Mouse (Mus musculus) heart, adult 18-20 months (tissue): ENCODE results near the gene Lekr1. TPM values are rescaled to one million over a fixed set of nuclear protein-coding genes. Genes with fewer than 3 reads are reported as not detected.

Experiments used
- DNase-seq, 2 experiments: peaks; one replicate each; pipeline ENCODE4 v3.0.0; 2021 to 2022; ENCODE audit warnings: mixed read lengths in 1 of 2
- long read RNA-seq, 2 experiments: library from polyadenylated mRNA; stranded (forward); transcript quantifications; one replicate each; pipeline ENCODE4 v2.0.0; 2021
- total RNA-seq, 2 experiments: library from RNA; stranded (reverse); gene quantifications; 2 replicates each; pipeline ENCODE4 v1.2.3; 2021

Gene Lekr1
- total RNA-seq: 1 to 10 TPM; 2.5 to 2.7 TPM
- long read RNA-seq, experiment 1, partial matches to known transcripts: 2 of 4 reads
- long read RNA-seq, experiment 1, other reads (novel, unspliced or antisense): 1 of 4 reads
- long read RNA-seq, experiment 2, partial matches to known transcripts: 0 of 4 reads
- long read RNA-seq, experiment 2, other reads (novel, unspliced or antisense): 1 of 4 reads

GRCm38 (mm10) chr3:65665977-65666766, at the start of gene Lekr1:
Gene Lekr1 (plus strand): TSS chr3:65666228.
- peak; percentile 92 to 95 for DNase-seq

GRCm38 (mm10) chr3:65617507-65617906, 48.5 kb upstream of the Lekr1 start:
- DNase-seq: no peak

- DNase-seq: no peak
Measured at GRCm38 (mm10) chr3:65619340-65619739, 46.7 kb upstream of the Lekr1 start.

DNA sequence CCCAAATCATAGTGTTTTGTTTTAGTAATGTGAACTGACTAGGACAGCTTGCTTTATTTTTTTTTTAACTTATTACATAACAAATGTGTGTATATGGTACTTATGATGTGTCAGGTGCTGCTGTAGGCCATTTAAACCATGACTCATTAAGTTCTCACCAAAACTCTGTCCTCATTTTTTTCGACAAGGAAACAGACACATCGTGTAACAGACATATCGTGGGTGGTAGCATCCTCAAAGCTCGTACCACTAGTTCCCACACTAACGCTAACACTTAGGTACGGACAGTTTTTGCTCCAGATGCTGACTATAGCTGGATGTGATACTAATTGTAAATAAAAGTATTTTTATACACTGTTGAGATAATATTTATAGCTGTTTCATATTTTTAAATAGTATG, 43.0 kb upstream of the Lekr1 start:
- DNase-seq: no peak

DNA sequence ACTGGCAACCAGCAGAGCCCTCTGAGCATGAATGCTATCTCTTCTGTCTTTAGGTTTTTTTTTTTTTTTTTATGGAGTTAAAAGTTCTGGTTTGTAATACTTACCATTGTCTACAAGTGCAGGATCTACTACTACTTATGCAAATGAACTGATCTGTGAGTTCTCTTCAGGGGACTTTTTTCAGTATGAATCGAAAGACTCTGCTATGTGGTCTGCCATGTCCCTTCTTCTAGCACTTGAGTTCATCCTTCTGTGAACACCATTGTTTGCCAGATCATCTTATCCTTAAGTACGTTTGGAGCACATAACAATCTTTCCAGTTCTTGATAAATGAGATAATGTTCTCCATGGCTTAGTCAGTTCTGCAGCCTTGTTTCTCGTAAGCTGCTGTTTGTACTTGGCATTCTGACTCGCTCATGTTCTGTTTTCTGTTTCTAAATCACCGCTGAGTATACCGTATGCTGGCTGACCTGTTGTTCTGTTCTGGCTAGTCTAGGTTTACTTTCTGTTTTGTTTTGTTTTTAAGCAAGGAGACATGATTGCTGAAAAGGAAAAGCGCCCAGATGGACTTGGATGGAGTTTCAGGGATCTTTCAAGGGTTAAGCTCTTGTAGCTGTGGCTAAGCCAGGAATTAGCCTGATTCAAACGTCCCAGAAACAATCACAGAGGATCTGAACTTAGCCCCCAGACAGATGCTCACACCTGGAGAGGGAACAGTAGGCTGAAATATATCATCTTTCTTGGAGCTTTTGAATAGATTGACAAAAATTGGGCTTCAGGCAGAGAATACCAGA, 40.3 kb upstream of the Lekr1 start:
- peak in 1 of 2 experiments; percentile 17 for DNase-seq

- DNase-seq: no peak
Measured at GRCm38 (mm10) chr3:65626290-65626914, 39.6 kb upstream of the Lekr1 start.

DNA sequence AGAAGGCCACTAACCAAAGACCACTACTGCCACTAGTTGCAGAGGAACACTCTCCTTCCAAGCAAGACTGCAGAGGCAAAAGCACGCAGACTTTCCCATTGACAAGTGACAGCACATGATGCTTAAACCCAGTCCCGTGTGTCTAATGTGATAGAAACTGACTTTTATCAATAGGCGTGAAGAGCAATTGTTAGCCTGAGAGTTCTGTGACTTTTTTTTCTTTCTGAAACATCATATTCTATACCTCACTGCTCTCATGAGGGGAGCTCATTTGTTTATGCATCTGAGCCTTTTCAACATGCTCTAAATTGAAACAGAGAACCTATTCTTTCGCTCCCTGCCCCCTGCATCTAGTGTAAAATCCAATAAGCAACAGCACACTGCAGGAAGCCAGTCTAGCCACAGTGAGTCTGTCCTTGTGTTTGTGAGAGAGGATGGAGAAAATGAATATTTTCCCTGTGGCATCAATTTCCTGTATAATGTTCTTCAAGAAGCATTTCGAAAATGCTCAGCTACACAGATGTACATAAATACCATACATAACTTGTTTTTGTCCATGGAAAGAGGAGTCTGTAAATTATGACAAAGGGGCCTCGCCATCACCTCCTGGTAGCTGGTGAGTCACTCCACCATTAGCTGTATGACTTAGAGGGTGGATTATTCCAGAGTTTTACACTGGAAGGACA, 38.9 kb upstream of the Lekr1 start:
- DNase-seq: no peak

GRCm38 (mm10) chr3:65627707-65628028, 38.4 kb upstream of the Lekr1 start:
- DNase-seq: no peak

DNA sequence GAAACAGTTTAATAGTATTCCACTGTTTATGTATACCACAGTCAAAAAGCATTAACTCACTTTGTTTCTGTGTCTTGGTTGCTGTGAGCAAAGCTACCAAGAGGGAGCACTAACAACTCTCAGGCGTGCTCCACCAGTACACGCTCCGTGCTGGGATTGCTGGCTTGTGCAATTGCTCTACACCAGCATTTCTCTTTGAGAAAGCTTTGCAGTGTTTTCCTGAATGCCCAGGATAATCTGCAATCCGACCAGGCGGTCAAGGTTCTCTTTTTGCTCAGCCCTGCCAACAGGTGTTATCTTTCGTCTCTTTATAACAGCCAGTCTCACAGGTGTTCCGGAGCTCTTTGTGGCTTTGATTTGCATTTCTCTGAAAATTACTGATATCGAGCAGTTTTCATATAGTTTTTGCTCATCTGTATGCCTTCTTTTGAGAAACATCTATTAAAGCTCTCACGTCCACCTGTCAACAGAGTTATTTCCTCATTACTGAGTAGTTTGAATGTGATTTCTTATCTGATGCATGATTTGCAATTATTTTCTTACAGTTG, 36.4 kb upstream of the Lekr1 start:
- no peak for DNase-seq

DNA sequence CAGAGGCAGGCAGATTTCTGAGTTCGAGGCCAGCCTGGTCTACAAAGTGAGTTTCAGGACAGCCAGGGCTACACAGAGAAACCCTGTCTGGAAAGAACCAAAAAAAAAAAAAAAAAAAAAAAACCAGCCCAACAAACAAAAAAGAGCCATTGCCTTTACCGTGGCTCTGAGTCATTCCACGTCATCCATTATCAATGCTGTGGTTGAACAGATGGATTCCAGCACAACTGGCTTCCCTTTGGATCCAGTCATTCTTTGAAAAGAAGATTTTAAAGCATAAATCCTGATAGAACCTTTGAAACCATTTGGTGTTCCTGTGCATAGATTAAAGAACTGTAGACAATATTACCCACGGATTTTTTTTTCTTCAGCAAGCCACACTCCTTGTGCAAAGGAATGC, 32.4 kb upstream of the Lekr1 start:
- no peak for DNase-seq

DNA sequence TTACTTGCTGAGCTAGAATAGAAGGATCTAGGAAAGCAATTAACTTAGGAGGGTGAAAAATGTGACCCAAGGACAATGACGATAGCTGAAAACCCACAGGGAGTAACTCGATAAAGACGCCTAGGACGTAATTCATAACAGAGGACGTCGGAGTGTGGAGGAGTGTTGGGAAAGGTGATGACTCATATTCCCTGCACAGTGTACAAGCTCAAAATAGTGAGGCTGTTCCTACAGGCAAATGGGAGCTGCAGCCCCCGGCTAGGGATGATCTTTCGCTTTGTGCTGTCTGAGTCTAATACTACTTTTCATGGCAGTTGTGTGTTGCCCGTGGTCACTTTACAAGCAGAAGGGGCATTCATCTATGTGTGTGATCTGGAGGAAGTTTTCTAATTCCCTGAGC, 30.0 kb upstream of the Lekr1 start:
- peak in 1 of 2 experiments; percentile 15 for DNase-seq

- DNase-seq: no peak
Measured at GRCm38 (mm10) chr3:65637313-65637712, 28.7 kb upstream of the Lekr1 start.

GRCm38 (mm10) chr3:65638896-65639295, 27.1 kb upstream of the Lekr1 start:
- DNase-seq: no peak

DNA sequence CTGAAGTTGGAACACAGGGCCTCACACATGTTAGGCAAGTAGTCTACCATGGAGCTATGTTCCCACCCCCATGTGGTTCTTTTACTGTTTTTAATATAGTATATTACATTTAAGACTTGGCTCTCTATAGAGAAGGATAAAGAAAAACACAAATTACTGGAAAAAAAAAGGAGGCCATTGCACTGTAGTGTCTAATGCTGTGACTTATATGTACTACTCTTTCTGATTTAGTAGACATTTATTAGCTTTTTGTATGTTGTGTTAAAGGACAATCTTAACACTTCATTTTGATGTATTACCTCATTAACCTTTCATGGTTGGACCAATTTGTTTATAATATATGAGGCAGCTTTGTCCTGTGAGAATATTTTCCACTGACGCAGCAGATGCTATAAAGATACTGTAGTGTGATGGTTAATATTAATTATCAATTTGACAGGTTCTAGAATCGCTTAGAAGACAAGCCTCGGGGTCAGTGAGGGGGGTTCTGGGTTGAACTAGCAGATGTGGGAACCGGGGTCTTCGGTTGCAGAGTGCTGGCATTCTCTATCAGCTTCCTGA, 26.5 kb upstream of the Lekr1 start:
- DNase-seq: no peak

DNA sequence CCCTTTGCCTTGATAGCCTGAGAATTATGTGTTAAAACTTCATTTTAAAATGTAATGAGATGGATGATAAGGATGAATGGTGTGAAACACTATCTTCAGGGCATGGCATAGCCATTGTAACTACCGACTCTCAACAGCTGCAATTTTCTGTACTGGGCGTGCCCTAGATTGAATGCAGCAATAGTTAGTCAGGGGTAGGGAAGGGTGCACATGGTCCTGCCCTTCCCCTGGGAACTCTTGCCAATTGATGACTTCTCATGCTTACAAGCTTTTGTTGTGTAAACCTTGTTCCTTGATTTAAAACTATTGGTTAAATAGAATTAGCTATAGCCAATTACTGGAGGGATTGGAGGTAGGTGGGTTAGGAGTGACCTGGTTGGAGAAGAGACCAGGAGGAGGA, 23.1 kb upstream of the Lekr1 start:
- no peak for DNase-seq

DNA sequence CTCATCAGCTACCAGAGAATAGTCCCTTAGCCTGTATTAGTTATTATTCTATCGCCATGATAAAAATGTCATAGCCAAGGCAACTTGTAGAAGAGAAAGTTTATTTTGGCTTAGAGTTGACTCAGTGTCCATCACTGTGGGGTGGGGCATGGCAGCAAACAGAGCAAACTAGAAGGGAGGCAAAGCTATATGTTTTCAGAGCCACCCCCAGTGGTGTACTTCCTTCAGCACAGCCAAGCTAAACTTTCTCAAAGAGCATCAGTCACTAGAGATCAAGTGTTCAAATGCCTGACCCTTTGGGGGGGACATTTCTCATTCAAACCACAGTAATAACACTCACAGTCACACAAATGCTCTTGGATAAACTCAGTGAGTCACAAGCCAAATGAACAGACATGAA, 22.4 kb upstream of the Lekr1 start:
- no peak for DNase-seq

GRCm38 (mm10) chr3:65647592-65647991, 18.4 kb upstream of the Lekr1 start:
- DNase-seq: no peak

- DNase-seq: no peak
Measured at GRCm38 (mm10) chr3:65648913-65649312, 17.1 kb upstream of the Lekr1 start.

- no peak for DNase-seq
Measured at GRCm38 (mm10) chr3:65650156-65650815, 15.7 kb upstream of the Lekr1 start.

DNA sequence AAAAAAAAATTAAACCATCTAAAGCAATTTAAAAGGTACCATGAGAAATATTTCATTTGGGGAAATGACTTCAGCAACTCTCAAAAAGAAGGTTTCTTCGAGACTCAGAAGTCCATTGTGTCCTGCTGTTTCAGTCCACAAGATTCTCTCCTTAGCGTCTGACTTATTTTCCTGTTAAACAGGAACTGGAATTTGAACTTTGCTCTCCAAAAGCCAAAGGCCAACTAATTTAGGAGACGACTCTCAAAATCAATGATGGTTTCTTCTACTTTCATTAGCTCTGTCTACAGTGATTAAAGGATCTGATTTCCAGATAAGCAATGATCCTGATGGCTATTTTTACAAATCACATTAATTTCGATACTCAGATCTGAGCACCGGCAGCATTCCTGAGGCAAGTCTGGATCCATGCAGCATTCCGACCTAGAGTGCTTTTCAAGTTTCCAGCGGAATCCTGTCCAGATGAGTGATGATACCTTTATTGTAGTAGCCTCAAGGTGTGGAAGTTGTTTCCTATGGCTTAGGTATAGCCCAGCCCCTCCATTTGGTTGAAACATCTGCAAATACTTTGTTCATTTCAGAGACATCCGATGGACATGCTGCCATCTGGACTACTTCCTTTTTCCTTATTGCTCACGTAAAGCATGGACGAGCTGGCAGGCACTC, 11.4 kb upstream of the Lekr1 start:
- DNase-seq: no peak
